Mouse (Mus musculus): Measurements from ENCODE around the gene Topaz1. TPM values are rescaled to one million over a fixed set of nuclear protein-coding genes. Genes with fewer than 3 reads are reported as not detected.
A peak's percentile ranks its signal among the peaks of the same experiment; 100 is the strongest.

Gene Topaz1
- total and polyA plus RNA-seq, 2 experiments, result not detected

- no peak overlapping the region for H3K9ac ChIP-seq (ENCODE audit: low read depth, low read length)
- H3K36me3 ChIP-seq (ENCODE audit: control insufficient read depth, insufficient read depth, low read length), result no peaks in the 10 kb centered on the region
- no peaks in the 10 kb centered on the region for H3K4me1 ChIP-seq (ENCODE audit: control insufficient read depth, insufficient read depth, low read length)
- no peak overlapping the region for H3K27ac ChIP-seq (replicated peaks; ENCODE audit: insufficient read depth, low read depth, low read length)
- TF ChIP-seq CTCF (IDR thresholded peaks at IDR 0.05; ENCODE audit: low read depth, low read length), result no peak
- TF ChIP-seq POLR2A (IDR thresholded peaks at IDR 0.05; ENCODE audit: extremely low read depth, insufficient read depth, low read length), result no peak
- WGBS, result 95% methylated on average over 1 of the region's 1 CpGs
- H3K79me2 ChIP-seq (ENCODE audit: control insufficient read depth, insufficient read depth, low read length), result no peaks in the 10 kb centered on the region
- H3K4me3 ChIP-seq (ENCODE audit: insufficient read depth, low read depth, low read length), result no peak overlapping the region
- H3K27me3 ChIP-seq (ENCODE audit: control insufficient read depth, insufficient read depth, low read length), result no peaks in the 10 kb centered on the region
- no peak for DNase-seq (ENCODE audit: extremely low read depth, low read depth, low spot score)
Measured at GRCm38 (mm10) chr9:122786534-122786933, 39.4 kb downstream of the Topaz1 start.

GRCm38 (mm10) chr9:122805053-122805844, 58.1 kb downstream of the Topaz1 start, which contains the start of gene Tcaim:
Tcaim (plus strand) TSS chr9:122805539.
- no peak for TF ChIP-seq CTCF (IDR thresholded peaks at IDR 0.05; ENCODE audit: low read depth, low read length)
- TF ChIP-seq POLR2A (IDR thresholded peaks at IDR 0.05; ENCODE audit: extremely low read depth, insufficient read depth, low read length), result peak; percentile 72
- Histone ChIP-seq H3K36me3 (ENCODE audit: control insufficient read depth, insufficient read depth, low read length) (peaks cover 4% of the 10 kb centered on the region; the same call in 1 of the 2 replicates), H3K27ac (replicated peaks; ENCODE audit: insufficient read depth, low read depth, low read length) (peak within 1 kb of the TSS; percentile 79), H3K27me3 (ENCODE audit: control insufficient read depth, insufficient read depth, low read length) (no peaks in the 10 kb centered on the region), H3K79me2 (ENCODE audit: control insufficient read depth, insufficient read depth, low read length) (peaks cover 6% of the 10 kb centered on the region; the same call in 1 of the 2 replicates), H3K4me1 (ENCODE audit: control insufficient read depth, insufficient read depth, low read length) (peaks cover 7% of the 10 kb centered on the region), H3K9ac (ENCODE audit: low read depth, low read length) (peak within 1 kb of the TSS; percentile 83), H3K4me3 (ENCODE audit: insufficient read depth, low read depth, low read length) (peak within 1 kb of the TSS; percentile 69)
- peak; percentile 94 for DNase-seq (ENCODE audit: extremely low read depth, low read depth, low spot score)
- 5% methylated on average over 42 of the region's 42 CpGs for WGBS

DNA sequence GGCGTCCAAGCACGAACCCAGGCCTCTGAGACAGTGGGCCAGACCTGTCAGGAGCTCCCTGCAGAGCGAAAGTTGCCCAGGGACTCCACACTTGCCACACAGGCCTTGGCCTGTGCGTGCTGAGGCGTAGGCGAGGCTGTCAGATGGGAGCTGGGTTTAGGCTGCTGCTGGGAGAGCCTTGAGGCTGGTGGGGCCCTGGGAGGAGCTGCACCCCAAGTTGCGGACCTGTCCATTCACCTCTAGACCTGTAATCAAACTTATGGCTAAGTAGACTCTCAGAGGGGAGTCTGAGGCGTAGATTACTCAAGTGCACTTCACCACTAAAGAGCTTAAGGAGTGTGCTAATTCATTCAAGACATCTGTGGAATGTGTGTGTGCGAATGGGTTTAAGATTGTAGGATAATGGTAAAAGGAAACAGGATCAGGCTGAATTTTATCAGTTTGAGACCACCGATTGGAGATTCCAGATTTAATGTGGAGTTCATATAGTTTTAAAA, 58.7 kb downstream of the Topaz1 start:
- no peaks in the 10 kb centered on the region for H3K27me3 ChIP-seq (ENCODE audit: control insufficient read depth, insufficient read depth, low read length)
- peaks cover 7% of the 10 kb centered on the region; the same call in 1 of the 2 replicates for H3K36me3 ChIP-seq (ENCODE audit: control insufficient read depth, insufficient read depth, low read length)
- peaks cover 7% of the 10 kb centered on the region for H3K4me1 ChIP-seq (ENCODE audit: control insufficient read depth, insufficient read depth, low read length)
- H3K27ac ChIP-seq (replicated peaks; ENCODE audit: insufficient read depth, low read depth, low read length), result peak overlapping the region; percentile 79
- H3K4me3 ChIP-seq (ENCODE audit: insufficient read depth, low read depth, low read length), result peak overlapping the region; percentile 69
- H3K79me2 ChIP-seq (ENCODE audit: control insufficient read depth, insufficient read depth, low read length), result peaks cover 8% of the 10 kb centered on the region; the same call in 1 of the 2 replicates
- 9% methylated on average over 10 of the region's 10 CpGs for WGBS
- no peak for DNase-seq (ENCODE audit: extremely low read depth, low read depth, low spot score)
- peak overlapping the region; percentile 83 for H3K9ac ChIP-seq (ENCODE audit: low read depth, low read length)
- TF ChIP-seq POLR2A (IDR thresholded peaks at IDR 0.05; ENCODE audit: extremely low read depth, insufficient read depth, low read length) (no peak), CTCF (IDR thresholded peaks at IDR 0.05; ENCODE audit: low read depth, low read length) (no peak)

DNA sequence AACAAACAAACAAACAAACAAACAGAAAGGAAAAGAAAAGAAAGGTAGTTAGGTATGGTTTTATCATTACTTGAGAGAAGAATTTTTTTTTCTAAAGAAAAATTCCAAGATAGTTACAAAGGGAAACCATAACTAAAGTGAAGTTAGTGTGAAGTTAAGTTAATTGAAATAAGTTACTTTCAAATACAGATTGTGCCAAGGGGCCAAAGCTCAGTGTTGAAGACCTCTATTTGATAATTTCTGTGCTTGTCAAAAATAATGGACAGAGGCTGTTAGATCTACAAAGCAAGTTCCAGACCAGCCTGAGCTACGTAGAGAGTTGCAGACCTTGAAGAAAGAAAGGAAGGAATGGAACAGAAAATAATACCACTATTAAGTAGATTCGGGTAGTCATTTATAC, 60.0 kb downstream of the Topaz1 start:
- Histone ChIP-seq H3K27me3 (ENCODE audit: control insufficient read depth, insufficient read depth, low read length) (no peaks in the 10 kb centered on the region), H3K9ac (ENCODE audit: low read depth, low read length) (no peak overlapping the region), H3K79me2 (ENCODE audit: control insufficient read depth, insufficient read depth, low read length) (peaks cover 8% of the 10 kb centered on the region; the same call in 1 of the 2 replicates), H3K27ac (replicated peaks; ENCODE audit: insufficient read depth, low read depth, low read length) (no peak overlapping the region), H3K4me1 (ENCODE audit: control insufficient read depth, insufficient read depth, low read length) (peaks cover 7% of the 10 kb centered on the region), H3K4me3 (ENCODE audit: insufficient read depth, low read depth, low read length) (no peak overlapping the region), H3K36me3 (ENCODE audit: control insufficient read depth, insufficient read depth, low read length) (peaks cover 15% of the 10 kb centered on the region)
- TF ChIP-seq POLR2A (IDR thresholded peaks at IDR 0.05; ENCODE audit: extremely low read depth, insufficient read depth, low read length) (no peak), CTCF (IDR thresholded peaks at IDR 0.05; ENCODE audit: low read depth, low read length) (no peak)
- 72% methylated on average over 2 of the region's 2 CpGs for whole genome bisulfite sequencing
- DNase-seq (ENCODE audit: extremely low read depth, low read depth, low spot score), result peak; percentile 63

GRCm38 (mm10) chr9:122810212-122810611, 63.1 kb downstream of the Topaz1 start:
- TF ChIP-seq POLR2A (IDR thresholded peaks at IDR 0.05; ENCODE audit: extremely low read depth, insufficient read depth, low read length), result no peak
- no peak for TF ChIP-seq CTCF (IDR thresholded peaks at IDR 0.05; ENCODE audit: low read depth, low read length)
- WGBS, result 96% methylated on average over 3 of the region's 3 CpGs
- no peak overlapping the region for H3K9ac ChIP-seq (ENCODE audit: low read depth, low read length)

More at GRCm38 (mm10) chr9:122810212-122810611, 63.1 kb downstream of the Topaz1 start:
- peaks cover 8% of the 10 kb centered on the region; the same call in 1 of the 2 replicates for H3K79me2 ChIP-seq (ENCODE audit: control insufficient read depth, insufficient read depth, low read length)
- H3K27ac ChIP-seq (replicated peaks; ENCODE audit: insufficient read depth, low read depth, low read length), result no peak overlapping the region
- peaks cover 11% of the 10 kb centered on the region for H3K4me1 ChIP-seq (ENCODE audit: control insufficient read depth, insufficient read depth, low read length)
- no peaks in the 10 kb centered on the region for H3K27me3 ChIP-seq (ENCODE audit: control insufficient read depth, insufficient read depth, low read length)
- no peak for DNase-seq (ENCODE audit: extremely low read depth, low read depth, low spot score)
- H3K36me3 ChIP-seq (ENCODE audit: control insufficient read depth, insufficient read depth, low read length), result peaks cover 25% of the 10 kb centered on the region
- H3K4me3 ChIP-seq (ENCODE audit: insufficient read depth, low read depth, low read length), result no peak overlapping the region
